Mouse (Mus musculus): ENCODE measurements around the gene Lgr6. TPM values are rescaled to one million over a fixed set of nuclear protein-coding genes. Genes with fewer than 3 reads are reported as not detected.

Lgr6 gene
- polyA plus RNA-seq, 1 experiment from 2014 or later: 0.32 TPM

DNA sequence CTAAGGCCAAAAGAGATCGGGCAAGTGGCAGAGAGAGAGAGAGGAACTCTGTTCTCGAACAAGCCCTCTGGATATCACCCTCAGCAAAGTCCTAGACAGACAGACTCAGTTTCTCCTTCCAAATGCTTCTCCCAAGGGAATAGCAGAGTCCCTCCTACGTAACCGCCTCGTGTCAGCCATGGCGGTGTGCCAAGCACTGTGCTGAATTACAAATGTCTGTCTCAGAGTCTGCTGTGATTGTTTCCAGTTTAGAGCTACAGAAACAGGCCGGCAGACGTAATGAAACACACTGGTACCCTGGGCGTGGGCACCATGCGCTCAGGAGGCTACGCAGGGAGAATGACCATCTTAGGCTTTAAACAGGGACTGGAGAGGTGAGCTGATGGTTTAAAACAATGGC lies 8.8 kb downstream of the Lgr6 start:
- Histone ChIP-seq H3K4me1 (replicated peaks; ENCODE audit: control insufficient read depth, insufficient read depth, low read length) (no peaks in the 10 kb centered on the region), H3K36me3 (ENCODE audit: control insufficient read depth, insufficient read depth, low read length) (no peaks in the 10 kb centered on the region), H3K9ac (ENCODE audit: low read length) (no peak overlapping the region), H3K4me3 (ENCODE audit: low read depth, low read length) (no peak overlapping the region), H3K4me2 (ENCODE audit: low read depth, low read length, severe bottlenecking) (no peak overlapping the region), H3K9me3 (ENCODE audit: control insufficient read depth, low read length) (no peaks in the 10 kb centered on the region), H3K27me3 (ENCODE audit: control insufficient read depth, insufficient read depth, low read length) (no peaks in the 10 kb centered on the region; the same call in 1 of the 2 replicates), H3K27ac (ENCODE audit: low read depth, low read length) (no peak overlapping the region)
- no peak for ATAC-seq (replicated peaks; ENCODE audit: low FRiP score)
- no peak for DNase-seq (ENCODE audit: low spot score)
- WGBS: 93% methylated on average over 11 of the region's 11 CpGs

DNA sequence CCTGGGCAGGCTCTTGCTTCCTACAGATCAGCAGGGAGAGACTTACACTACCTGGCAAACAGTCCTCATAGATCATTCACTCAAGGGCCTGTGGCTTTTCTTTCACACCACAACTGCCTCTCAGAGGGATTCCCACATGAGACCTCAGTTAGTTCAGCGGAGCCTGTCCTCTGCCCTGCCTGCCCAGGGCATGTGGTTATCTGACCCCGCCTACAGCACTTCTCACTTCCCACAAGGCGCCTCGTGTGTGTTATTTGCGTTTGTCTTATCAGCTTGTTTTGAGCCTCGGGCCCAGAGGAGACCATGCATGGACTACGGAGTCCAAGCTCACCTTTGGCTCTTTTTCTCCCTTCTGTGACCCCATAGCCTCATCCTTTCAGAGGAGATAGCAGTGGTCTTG lies 9.9 kb downstream of the Lgr6 start:
- Histone ChIP-seq H3K9ac (ENCODE audit: low read length) (no peak overlapping the region), H3K4me1 (replicated peaks; ENCODE audit: control insufficient read depth, insufficient read depth, low read length) (no peaks in the 10 kb centered on the region), H3K4me2 (ENCODE audit: low read depth, low read length, severe bottlenecking) (no peak overlapping the region), H3K27ac (ENCODE audit: low read depth, low read length) (no peak overlapping the region), H3K36me3 (ENCODE audit: control insufficient read depth, insufficient read depth, low read length) (no peaks in the 10 kb centered on the region), H3K27me3 (ENCODE audit: control insufficient read depth, insufficient read depth, low read length) (no peaks in the 10 kb centered on the region), H3K9me3 (ENCODE audit: control insufficient read depth, low read length) (no peaks in the 10 kb centered on the region), H3K4me3 (ENCODE audit: low read depth, low read length) (no peak overlapping the region)
- 68% methylated on average over 7 of the region's 7 CpGs for WGBS
- DNase-seq (ENCODE audit: low spot score): no peak
- no peak for ATAC-seq (replicated peaks; ENCODE audit: low FRiP score)

GRCm38 (mm10) chr1:135094723-135095122 lies 10.4 kb downstream of the Lgr6 start:
- H3K9me3 ChIP-seq (ENCODE audit: control insufficient read depth, low read length): no peaks in the 10 kb centered on the region
- H3K4me3 ChIP-seq (ENCODE audit: low read depth, low read length): no peak overlapping the region
- H3K27me3 ChIP-seq (ENCODE audit: control insufficient read depth, insufficient read depth, low read length): no peaks in the 10 kb centered on the region
- H3K4me1 ChIP-seq (replicated peaks; ENCODE audit: control insufficient read depth, insufficient read depth, low read length): no peaks in the 10 kb centered on the region
- H3K36me3 ChIP-seq (ENCODE audit: control insufficient read depth, insufficient read depth, low read length): no peaks in the 10 kb centered on the region
- WGBS: 71% methylated on average over 7 of the region's 7 CpGs
- ATAC-seq (replicated peaks; ENCODE audit: low FRiP score) (no peak), DNase-seq (ENCODE audit: low spot score) (no peak)
- H3K9ac ChIP-seq (ENCODE audit: low read length): no peak overlapping the region
- no peak overlapping the region for H3K4me2 ChIP-seq (ENCODE audit: low read depth, low read length, severe bottlenecking)
- no peak overlapping the region for H3K27ac ChIP-seq (ENCODE audit: low read depth, low read length)

DNA sequence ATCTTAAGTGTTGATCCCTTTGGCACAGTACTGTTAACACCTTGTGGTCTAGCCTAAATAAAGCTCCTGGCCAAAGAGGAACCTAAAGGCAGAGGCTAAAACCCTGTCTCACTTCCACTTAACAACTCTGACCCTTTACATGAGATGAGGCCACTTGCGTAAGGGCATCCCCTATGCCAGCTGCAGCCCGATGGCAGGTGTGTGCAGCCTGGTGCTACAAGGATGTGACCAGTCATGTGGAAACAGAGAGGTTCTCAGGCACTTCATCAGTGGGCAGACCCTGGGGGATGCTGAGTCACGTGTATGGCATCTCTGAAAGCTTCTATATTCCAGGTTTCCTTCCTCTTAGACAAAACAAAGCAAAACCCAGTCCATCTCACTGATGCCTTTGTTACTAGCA lies 14.2 kb downstream of the Lgr6 start:
- H3K4me3 ChIP-seq (ENCODE audit: low read depth, low read length): no peak overlapping the region
- no peaks in the 10 kb centered on the region for H3K36me3 ChIP-seq (ENCODE audit: control insufficient read depth, insufficient read depth, low read length)
- H3K4me2 ChIP-seq (ENCODE audit: low read depth, low read length, severe bottlenecking): no peak overlapping the region
- 84% methylated on average over 3 of the region's 3 CpGs for WGBS
- H3K4me1 ChIP-seq (replicated peaks; ENCODE audit: control insufficient read depth, insufficient read depth, low read length): no peaks in the 10 kb centered on the region
- H3K9me3 ChIP-seq (ENCODE audit: control insufficient read depth, low read length): no peaks in the 10 kb centered on the region
- DNase-seq (ENCODE audit: low spot score) (no peak), ATAC-seq (replicated peaks; ENCODE audit: low FRiP score) (no peak)
- peaks cover 2% of the 10 kb centered on the region; the same call in 1 of the 2 replicates for H3K27me3 ChIP-seq (ENCODE audit: control insufficient read depth, insufficient read depth, low read length)
- no peak overlapping the region for H3K27ac ChIP-seq (ENCODE audit: low read depth, low read length)
- H3K9ac ChIP-seq (ENCODE audit: low read length): no peak overlapping the region

DNA sequence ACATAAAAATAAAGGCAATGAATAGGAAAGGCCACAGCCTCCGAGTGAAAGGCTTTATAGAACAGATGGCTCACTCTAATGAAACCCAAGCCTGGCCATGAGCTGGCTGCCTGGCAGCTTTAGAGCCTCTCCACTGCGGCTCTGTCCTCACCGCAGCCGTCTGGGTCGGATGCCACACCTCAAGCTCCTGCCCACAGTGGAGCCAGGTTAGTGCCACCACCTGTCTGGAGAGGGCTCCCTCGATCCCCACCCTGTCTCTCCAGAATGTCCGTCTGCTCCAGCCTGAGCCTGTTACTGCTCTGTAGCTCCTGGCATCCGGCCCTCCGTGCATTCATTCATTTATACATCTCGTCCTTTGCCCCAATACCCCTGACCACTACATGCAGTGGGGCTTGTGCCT lies 15.4 kb downstream of the Lgr6 start:
- Histone ChIP-seq H3K9ac (ENCODE audit: low read length) (no peak overlapping the region), H3K4me1 (replicated peaks; ENCODE audit: control insufficient read depth, insufficient read depth, low read length) (no peaks in the 10 kb centered on the region), H3K27me3 (ENCODE audit: control insufficient read depth, insufficient read depth, low read length) (peaks cover 8% of the 10 kb centered on the region; the same call in 1 of the 2 replicates), H3K4me3 (ENCODE audit: low read depth, low read length) (no peak overlapping the region), H3K36me3 (ENCODE audit: control insufficient read depth, insufficient read depth, low read length) (no peaks in the 10 kb centered on the region), H3K4me2 (ENCODE audit: low read depth, low read length, severe bottlenecking) (no peak overlapping the region), H3K9me3 (ENCODE audit: control insufficient read depth, low read length) (no peaks in the 10 kb centered on the region), H3K27ac (ENCODE audit: low read depth, low read length) (no peak overlapping the region)
- ATAC-seq (replicated peaks; ENCODE audit: low FRiP score) (no peak), DNase-seq (ENCODE audit: low spot score) (no peak)
- 80% methylated on average over 10 of the region's 10 CpGs for WGBS

- Histone ChIP-seq H3K27ac (ENCODE audit: low read depth, low read length) (no peak overlapping the region), H3K4me2 (ENCODE audit: low read depth, low read length, severe bottlenecking) (no peak overlapping the region), H3K27me3 (ENCODE audit: control insufficient read depth, insufficient read depth, low read length) (peaks cover 8% of the 10 kb centered on the region; the same call in 1 of the 2 replicates), H3K9me3 (ENCODE audit: control insufficient read depth, low read length) (no peaks in the 10 kb centered on the region), H3K4me1 (replicated peaks; ENCODE audit: control insufficient read depth, insufficient read depth, low read length) (no peaks in the 10 kb centered on the region), H3K4me3 (ENCODE audit: low read depth, low read length) (no peak overlapping the region), H3K36me3 (ENCODE audit: control insufficient read depth, insufficient read depth, low read length) (no peaks in the 10 kb centered on the region), H3K9ac (ENCODE audit: low read length) (no peak overlapping the region)
- DNase-seq (ENCODE audit: low spot score) (no peak), ATAC-seq (replicated peaks; ENCODE audit: low FRiP score) (no peak)
- 75% methylated on average over 1 of the region's 1 CpGs for WGBS
These were observed 17.7 kb downstream of the Lgr6 start for GRCm38 (mm10) chr1:135087414-135087813.

GRCm38 (mm10) chr1:135086015-135086414 lies 19.1 kb downstream of the Lgr6 start:
- no peaks in the 10 kb centered on the region for H3K4me1 ChIP-seq (replicated peaks; ENCODE audit: control insufficient read depth, insufficient read depth, low read length)
- ATAC-seq (replicated peaks; ENCODE audit: low FRiP score) (no peak), DNase-seq (ENCODE audit: low spot score) (no peak)
- no peak overlapping the region for H3K4me2 ChIP-seq (ENCODE audit: low read depth, low read length, severe bottlenecking)
- no peak overlapping the region for H3K4me3 ChIP-seq (ENCODE audit: low read depth, low read length)
- no peak overlapping the region for H3K9ac ChIP-seq (ENCODE audit: low read length)
- peaks cover 8% of the 10 kb centered on the region; the same call in 1 of the 2 replicates for H3K27me3 ChIP-seq (ENCODE audit: control insufficient read depth, insufficient read depth, low read length)
- H3K36me3 ChIP-seq (ENCODE audit: control insufficient read depth, insufficient read depth, low read length): no peaks in the 10 kb centered on the region
- 33% methylated on average over 7 of the region's 7 CpGs for WGBS
- no peak overlapping the region for H3K27ac ChIP-seq (ENCODE audit: low read depth, low read length)
- no peaks in the 10 kb centered on the region for H3K9me3 ChIP-seq (ENCODE audit: control insufficient read depth, low read length)

DNA sequence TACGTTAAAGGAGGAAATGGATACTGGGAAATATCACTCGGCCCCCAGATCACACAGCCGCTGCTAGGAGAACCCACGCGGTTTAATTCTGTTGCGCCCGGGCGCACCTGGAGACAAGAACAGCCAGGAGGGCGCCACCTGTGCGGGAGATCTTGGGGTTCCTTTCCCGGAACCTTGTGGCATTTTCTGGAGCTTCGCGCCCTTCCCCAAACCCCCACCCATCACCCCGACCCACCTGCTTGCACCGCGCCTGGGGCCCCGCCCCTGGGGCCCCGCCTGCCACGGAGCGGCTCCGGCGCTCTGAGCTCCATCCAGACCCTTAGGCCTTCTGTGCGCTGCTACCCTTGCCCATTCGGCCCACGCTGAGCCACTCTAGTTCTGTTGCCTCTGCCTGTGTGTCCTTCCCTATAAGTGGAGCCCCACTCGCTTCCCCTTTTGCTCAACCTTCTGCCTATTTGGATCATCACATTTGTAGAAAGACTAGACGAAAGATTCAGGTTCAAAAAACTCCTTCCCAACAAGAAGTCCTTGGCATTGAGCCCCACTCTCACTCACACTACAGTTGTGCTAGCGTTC lies 19.7 kb downstream of the Lgr6 start:
- WGBS: 16% methylated on average over 26 of the region's 28 CpGs
- no peak for DNase-seq (ENCODE audit: low spot score)
- H3K4me3 ChIP-seq (ENCODE audit: low read depth, low read length): no peak overlapping the region

GRCm38 (mm10) chr1:135083465-135083864 lies 21.6 kb downstream of the Lgr6 start:
- H3K4me1 ChIP-seq (replicated peaks; ENCODE audit: control insufficient read depth, insufficient read depth, low read length): no peaks in the 10 kb centered on the region
- H3K27me3 ChIP-seq (ENCODE audit: control insufficient read depth, insufficient read depth, low read length): peaks cover 8% of the 10 kb centered on the region; the same call in 1 of the 2 replicates
- no peaks in the 10 kb centered on the region for H3K9me3 ChIP-seq (ENCODE audit: control insufficient read depth, low read length)
- 50% methylated on average over 9 of the region's 9 CpGs for WGBS
- no peak overlapping the region for H3K27ac ChIP-seq (ENCODE audit: low read depth, low read length)
- no peak overlapping the region for H3K4me3 ChIP-seq (ENCODE audit: low read depth, low read length)
- no peaks in the 10 kb centered on the region for H3K36me3 ChIP-seq (ENCODE audit: control insufficient read depth, insufficient read depth, low read length)
- H3K9ac ChIP-seq (ENCODE audit: low read length): no peak overlapping the region
- H3K4me2 ChIP-seq (ENCODE audit: low read depth, low read length, severe bottlenecking): no peak overlapping the region
- no peak for ATAC-seq (replicated peaks; ENCODE audit: low FRiP score)
- no peak for DNase-seq (ENCODE audit: low spot score)

More for the DNA sequence above, 19.7 kb downstream of the Lgr6 start:
- Histone ChIP-seq H3K27ac (ENCODE audit: low read depth, low read length) (no peak overlapping the region), H3K4me2 (ENCODE audit: low read depth, low read length, severe bottlenecking) (no peak overlapping the region), H3K36me3 (ENCODE audit: control insufficient read depth, insufficient read depth, low read length) (no peaks in the 10 kb centered on the region), H3K9me3 (ENCODE audit: control insufficient read depth, low read length) (no peaks in the 10 kb centered on the region), H3K9ac (ENCODE audit: low read length) (no peak overlapping the region), H3K4me1 (replicated peaks; ENCODE audit: control insufficient read depth, insufficient read depth, low read length) (no peaks in the 10 kb centered on the region), H3K27me3 (ENCODE audit: control insufficient read depth, insufficient read depth, low read length) (peaks cover 8% of the 10 kb centered on the region; the same call in 1 of the 2 replicates)
- no peak for ATAC-seq (replicated peaks; ENCODE audit: low FRiP score)

Data from forebrain, embryonic 11.5 days (tissue).